Mouse (Mus musculus): Measurements from ENCODE around the gene Cfap57.

Gene Cfap57

DNA sequence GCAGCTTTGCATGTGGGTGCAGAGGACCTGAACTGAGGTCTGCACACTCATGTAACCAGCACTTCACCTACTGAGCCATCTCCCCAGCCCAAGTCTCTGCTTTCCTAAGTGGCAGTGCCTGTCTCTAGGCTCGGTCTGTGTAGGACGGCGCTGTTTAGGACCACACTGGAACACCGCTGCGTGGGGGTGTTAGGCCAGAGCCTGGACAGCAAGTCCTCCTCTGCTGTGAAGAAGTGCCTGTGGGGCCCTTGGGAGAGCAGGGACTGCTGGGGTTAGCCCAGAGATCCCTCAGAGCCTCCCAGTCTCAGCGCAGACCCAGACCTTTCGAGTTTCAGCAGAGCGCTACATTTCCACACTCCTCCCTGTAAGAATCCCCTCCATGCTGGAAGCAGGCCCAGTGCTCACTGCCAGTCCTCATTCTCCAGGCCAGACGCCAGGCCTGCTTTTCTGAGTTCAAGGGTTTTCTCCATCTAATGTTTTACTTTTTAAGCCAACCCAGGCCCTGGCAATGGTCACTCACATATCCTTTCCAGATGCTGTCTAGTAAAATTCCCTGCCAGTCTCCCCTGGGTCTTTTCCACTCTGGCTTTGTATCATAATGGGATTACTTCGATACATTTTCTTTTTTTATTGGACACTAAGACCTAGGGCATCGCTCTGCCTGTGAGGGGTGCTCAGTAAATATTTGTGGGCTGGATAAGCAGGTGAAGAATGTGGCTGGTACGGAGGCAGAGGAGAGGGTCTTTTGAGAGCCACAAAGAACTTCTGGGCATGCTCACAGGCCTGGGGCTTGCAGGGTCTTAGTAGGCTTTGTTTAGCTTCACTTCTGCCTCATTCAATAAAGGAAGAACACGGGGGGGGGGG lies 56.3 kb downstream of the Cfap57 start:
- DNase-seq (ENCODE audit: low spot score in 2 of 2), result no peak

DNA sequence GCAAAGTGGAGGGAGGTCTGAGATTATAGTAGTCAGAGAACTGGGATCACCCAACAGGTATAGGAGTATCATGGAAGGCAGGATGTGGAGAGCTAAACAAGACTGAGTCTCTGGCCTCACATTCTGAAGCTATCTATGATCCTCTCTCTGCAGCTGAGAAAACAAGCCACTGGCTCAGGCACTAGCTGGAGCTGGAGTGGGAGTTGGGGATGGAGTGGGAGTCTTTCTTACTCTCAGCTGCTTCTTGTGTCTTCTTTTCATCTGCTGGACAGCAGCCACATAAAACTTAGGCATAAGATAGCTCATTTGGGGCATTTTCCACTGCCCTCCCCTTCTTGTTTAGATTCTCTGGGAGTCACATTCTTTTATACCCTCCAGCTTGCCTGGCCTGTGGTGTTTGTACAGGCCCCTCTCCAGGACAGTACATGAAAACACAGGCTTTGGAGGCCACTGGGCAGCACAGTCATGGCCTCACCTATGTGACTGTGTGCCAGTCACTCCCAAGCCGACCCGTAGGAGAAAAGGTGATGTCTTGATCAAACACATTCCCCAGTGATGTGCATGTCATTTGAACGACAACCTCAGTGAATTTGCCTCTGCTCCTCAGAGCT lies 67.4 kb downstream of the Cfap57 start:
- no peak for DNase-seq (ENCODE audit: low spot score in 2 of 2)

DNA sequence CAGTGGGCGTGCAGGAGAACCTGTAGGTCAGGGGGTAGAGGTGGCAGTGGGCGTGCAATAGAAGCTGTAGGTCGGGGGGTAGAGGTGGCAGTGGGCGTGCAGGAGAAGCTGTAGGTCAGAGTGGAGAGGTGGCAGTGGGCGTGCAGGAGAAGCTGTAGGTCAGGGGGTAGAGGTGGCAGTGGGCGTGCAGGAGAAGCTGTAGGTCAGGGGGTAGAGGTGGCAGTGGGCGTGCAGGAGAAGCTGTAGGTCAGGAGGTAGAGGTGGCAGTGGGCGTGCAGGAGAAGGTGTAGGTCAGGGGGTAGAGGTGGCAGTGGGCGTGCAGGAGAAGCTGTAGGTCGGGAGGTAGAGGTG lies 72.5 kb downstream of the Cfap57 start:
- DNase-seq (ENCODE audit: low spot score in 2 of 2), result peak; percentile 60 to 90

DNA sequence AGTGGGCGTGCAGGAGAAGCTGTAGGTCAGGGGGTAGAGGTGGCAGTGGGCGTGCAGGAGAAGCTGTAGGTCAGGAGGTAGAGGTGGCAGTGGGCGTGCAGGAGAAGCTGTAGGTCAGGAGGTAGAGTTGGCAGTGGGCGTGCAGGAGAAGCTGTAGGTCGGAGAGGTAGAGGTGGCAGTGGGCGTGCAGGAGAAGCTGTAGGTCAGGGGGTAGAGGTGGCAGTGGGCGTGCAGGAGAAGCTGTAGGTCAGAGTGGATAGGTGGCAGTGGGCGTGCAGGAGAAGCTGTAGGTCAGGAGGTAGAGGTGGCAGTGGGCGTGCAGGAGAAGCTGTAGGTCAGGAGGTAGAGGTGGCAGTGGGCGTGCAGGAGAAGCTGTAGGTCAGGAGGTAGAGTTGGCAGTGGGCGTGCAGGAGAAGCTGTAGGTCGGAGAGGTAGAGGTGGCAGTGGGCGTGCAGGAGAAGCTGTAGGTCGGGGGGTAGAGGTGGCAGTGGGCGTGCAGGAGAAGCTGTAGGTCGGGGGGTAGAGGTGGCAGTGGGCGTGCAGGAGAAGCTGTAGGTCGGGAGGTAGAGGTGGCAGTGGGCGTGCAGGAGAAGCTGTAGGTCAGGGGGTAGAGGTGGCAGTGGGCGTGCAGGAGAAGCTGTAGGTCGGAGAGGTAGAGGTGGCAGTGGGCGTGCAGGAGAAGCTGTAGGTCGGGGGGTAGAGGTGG lies 73.0 kb downstream of the Cfap57 start:
- peak; percentile 81 to 96 for DNase-seq (ENCODE audit: low spot score in 2 of 2)

DNA sequence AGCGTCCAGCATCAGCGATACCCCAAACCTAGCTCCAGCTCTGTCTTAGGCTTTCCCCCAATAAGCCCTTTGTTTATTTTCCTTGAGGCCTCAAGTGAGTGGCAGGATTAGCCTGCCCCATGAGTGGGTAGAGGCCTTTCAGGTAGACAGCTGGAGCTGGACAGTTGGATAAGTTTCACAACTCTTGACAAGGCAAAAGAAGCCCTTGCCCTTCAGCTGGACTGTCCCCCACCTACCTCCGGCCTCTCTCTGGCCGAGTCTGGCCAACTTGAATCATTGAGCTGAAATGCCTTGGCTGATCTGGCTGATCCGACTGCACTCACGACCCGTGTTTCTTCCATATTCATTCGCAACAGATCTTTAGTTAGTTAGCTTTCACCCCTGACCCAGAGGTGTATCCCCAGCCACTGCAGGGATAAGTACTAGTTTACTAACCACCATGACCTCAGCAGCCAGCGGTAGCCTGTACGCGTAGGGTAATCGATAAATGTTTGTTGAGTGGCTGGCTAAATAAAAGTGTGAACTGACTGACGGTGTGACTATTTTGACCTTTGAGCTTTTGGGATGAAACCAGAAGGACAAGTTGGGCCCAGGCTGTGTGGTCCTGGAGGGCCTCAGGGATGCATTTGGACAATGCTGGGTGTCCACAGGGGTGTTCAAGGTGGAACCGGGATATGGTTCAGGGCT lies 76.0 kb downstream of the Cfap57 start:
- no peak for DNase-seq (ENCODE audit: low spot score in 2 of 2)

DNA sequence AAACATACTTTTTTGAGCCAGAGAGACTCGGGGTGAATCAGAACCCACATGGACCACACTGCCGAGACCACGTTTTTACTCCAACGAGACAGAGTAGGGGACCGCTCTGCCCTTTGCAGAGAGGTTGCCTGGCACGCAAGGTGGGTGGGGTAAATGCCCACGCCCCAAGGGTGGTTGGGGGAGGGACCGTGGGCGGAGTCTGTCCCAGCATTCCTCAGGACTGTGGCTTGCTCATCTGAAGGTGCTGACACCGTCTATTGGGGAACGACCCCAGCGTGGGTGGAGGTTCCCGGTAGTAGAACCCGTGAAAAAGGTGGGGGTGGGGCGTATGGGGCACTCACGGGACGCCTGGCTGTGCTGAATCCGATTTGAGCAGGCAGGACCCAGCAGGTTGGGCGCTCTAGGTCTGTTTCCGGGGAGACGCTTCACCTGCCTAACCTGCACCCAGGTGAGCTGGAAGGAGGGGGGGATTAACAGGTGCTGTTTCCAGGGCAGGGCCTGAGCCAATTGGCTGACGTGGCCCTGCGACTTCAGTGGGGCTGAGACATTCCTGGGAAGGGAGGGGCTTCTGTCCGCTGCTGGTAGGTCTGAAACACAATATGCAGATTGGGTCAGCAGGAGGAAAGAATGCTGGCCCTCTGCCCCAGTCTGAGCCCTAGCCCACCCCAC lies 76.9 kb downstream of the Cfap57 start, which contains the start of gene Tmem125:
Gene Tmem125, minus strand, starts transcription at position 453 of the 669 bp plus-strand sequence.
- peak in 1 of 2 experiments; percentile 39 for DNase-seq (ENCODE audit: low spot score in 2 of 2)

DNA sequence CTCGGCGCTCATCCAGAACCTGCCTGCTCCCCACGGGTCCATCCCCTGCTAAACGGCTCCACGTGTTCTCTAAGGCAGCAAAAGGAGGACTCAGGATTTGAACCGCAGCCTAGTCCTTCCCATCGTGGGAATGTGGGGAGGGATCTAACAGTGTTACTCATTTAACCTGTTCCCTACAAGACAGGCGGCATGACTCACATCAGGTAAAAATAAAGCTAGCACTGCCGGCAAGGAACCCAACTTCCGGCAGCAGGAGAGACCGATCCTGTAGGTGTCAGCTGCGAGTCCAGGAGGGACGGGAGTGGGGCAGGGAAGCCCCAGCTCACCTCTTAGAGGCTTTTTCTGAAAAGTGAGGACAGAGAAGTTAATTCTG lies 77.4 kb downstream of the Cfap57 start:
- DNase-seq (ENCODE audit: low spot score in 2 of 2), result no peak

DNA sequence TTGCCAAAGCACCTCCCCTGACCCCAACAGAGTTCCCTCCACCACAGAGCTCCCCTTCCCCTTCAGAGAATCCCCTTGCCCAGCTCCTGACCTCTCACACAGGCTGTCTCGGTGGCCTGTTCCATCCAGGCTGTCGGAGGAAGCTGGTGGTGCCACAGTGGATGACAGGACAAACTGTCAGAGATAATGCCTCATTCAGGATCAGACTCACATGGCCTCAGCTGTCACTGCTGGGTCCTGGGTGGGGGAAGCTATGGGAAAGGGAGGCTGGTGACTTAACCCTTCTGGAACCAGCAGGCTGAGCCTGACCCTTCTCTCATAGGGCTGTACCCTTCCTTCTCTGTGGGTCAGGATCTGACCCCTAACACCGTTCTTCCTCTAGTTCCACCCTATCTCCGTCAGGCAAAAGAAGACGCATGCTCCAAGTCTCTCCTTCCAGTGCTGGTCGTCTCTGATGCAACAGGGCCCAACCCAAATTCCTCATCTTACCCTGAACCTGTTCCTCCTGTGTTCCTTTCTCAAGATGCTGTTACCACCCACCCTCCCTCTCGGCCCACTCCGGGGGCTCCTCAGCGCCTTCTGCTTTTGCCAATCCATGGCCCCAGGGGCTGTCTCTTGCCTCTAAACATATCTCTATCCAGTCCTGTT lies 77.9 kb downstream of the Cfap57 start:
- no peak for DNase-seq (ENCODE audit: low spot score in 2 of 2)

DNA sequence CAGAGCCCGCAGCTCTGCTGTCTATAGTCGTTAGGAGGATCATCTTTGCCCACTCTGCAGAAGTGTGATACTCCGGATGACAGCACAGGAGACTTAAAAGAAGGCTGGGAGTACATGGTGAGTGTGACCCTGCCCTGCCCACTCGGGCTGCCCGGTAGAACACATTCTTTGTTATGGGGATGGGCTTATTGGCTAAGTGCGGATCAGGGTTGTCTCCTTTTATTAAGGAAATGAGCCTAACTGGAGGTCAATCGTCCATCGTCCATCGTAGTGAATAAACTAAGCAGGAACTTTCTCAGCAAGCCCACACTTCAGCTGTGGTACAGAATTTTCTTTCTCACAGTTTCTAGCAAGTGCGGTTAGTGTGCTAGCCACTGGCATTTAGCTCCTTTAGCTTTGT lies 80.7 kb downstream of the Cfap57 start:
- no peak for DNase-seq (ENCODE audit: low spot score in 2 of 2)

DNA sequence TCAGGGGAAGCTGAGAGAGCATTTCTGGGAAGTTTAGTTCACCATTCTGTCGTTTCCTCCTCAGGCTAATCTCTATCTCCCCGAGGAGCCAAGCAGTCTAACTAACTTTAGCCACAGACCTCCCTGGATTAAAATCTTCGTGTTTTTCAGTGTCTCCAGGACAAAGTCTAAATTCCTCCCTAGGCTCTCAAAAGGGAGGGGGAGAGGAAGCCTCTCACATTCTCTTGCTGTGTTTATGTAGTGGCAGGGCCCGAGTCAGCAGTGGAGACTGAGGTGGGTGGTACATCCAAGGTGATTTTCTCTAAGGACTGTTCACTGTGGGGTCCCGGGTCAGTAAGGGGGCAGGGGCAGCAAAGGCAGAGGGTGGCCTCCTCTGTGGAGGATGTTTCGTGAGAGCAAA lies 82.8 kb downstream of the Cfap57 start:
- DNase-seq (ENCODE audit: low spot score in 2 of 2), result no peak

DNA sequence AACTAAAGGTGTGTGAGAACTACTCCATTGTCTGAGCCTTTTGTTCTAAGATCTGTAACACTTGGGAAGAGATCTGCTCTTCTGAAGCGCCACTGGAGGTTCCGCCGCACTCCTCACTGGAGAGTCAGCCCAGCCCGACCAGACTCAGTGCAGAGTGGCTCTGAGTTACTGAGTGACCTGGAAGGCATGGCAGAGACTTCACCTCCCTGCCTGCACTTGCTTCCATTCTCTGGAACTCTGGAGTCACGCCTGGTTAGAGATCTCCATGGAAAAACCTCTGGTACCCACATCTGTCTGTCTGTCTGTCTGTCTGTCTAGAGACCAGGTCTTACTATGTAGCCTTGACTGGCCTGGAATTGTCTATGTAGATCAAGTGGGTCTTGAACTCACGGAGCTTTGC lies 85.0 kb downstream of the Cfap57 start:
- DNase-seq (ENCODE audit: low spot score in 2 of 2), result no peak

DNA sequence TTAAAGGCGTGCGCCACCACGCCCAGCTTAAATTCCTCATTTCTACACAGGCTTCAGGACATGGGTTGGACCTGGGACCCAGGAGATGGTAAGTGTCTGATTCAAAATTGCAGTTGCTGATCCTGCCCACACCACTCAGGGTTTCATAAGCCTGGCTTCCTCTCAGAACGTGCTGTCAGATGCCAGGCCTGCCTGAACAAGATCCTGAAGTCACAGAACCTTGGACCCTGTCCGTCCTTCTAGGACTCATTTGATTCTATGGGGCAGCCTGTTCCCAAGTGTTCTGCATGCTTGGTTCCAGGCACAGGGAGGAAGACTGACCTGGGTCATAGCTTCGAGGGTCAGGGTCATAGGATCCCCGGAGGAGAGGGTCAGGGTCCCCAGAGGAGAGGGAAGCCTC lies 87.0 kb downstream of the Cfap57 start:
- DNase-seq (ENCODE audit: low spot score in 2 of 2), result no peak

DNA sequence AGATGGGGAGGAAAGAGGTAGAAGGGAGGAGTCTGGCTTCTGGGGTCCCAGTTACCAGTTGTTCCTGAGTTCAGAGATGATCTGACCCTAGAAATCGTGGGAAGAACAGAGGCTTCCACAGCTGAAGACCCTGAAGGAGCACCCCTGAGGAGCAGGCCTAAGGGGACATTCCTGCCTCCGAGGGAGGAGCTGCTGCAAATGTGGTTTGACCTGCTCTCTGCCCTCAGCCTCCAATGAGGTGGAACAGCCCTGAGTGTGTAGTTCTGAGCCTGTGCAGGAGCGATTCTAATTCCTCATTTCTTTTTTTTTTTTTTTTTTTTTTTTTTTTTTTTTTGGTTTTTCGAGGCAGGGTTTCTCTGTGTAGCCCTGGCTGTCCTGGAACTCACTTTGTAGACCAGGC lies 87.4 kb downstream of the Cfap57 start:
- no peak for DNase-seq (ENCODE audit: low spot score in 2 of 2)

DNA sequence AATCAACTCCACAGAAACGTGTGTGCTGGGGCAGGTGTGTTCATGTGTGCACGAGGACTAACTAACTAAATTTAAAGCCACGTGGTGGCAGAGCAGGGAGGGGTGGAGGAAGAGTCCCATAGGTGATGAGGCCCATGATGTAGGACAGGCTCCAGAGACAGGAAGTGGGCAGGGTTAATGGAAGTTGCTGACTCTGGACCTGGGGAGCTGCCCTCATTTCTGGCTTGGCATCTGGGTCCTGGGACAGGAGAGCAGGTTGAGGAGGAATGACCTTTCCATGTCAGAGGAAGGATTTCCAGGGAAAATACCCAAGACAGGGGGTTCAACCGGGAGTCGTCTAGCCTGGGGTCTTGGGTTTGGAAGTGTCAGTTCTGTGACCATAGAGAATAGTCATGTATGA lies 87.9 kb downstream of the Cfap57 start:
- no peak for DNase-seq (ENCODE audit: low spot score in 2 of 2)

DNA sequence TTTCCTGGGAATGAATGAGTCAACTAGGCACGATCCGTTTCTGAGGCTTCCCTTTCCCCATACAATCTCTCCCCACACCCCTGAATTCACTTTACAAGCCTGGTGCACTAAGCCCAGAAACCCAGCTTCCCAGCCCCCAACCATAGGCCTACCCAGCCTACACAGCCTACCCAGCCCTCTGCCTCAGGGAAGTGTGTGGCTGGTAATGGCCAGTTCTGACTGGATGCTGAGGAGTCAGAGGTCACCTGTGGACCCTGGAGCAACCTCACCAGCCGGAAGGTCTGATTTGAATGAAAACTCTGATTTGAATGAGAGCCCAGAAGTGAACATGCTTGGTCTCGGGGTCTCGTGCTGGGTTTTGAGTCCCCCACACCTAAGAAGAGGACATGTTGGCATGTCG lies 92.9 kb downstream of the Cfap57 start:
- DNase-seq (ENCODE audit: low spot score in 2 of 2), result no peak

DNA sequence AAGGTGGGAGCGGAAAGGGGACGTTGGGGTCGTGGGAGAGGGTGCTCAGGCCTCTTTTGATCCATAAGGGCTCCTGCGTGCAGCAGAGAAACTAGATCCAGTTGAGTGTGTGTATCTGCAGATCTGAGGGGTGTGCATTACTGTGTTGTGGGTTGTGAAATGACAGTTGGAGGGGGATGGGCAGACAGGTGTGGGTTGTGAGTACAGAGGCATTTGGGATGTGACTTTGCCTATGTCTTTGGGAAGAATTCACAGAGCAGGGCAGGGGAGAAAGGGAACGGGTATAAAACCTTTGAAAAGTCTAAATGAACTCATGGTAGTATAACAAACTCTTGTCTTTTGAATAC lies 93.3 kb downstream of the Cfap57 start:
- no peak for DNase-seq (ENCODE audit: low spot score in 2 of 2)

DNA sequence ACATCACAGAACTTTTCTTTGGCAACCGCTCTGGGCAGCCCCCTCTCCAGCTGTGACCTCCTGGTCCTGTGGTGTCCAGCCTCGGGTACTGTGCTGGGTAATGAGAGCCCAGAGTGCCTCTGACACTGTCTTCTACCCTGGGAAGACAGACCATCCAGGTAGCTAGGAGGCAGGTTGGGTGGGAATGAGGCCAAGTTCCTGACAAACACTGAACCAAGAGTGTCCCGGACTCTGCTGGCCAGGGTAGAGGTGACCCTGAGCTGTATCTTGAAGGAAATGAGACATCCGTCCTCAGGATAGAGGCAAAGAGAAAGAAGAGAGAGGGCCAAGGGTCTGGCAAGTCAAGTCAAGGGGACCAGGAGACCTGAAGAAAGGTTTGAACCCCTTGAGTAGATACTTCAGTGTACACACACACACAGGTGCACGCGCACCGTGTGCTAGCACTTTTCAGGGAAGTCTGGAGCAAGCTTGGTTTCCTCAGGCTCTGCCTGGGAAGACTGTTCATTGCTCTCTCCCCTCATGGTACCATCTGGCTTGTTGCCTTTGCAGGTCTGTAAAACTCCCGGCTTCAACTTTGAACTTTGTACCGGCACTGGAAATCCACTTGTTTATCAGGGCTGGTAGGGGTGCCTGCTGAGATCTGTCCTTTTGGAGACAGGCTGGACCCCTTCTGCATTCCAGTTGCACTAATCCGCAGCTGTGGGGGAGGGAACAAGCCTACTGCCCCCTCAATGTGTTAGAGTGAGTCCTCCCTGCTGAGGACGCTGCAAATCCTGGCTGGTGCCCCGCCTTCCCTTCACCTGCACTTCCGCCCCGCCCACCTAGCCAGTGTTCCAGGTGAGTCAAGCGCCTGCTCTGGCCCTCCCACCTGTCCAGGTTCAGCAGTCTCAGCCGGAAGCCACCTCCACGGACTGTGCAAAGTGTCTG lies 93.9 kb downstream of the Cfap57 start, which contains the start of gene 2610528J11Rik:
Gene 2610528J11Rik, plus strand, starts transcription at position 592 of the 927 bp plus-strand sequence.
- no peak for DNase-seq (ENCODE audit: low spot score in 2 of 2)

DNA sequence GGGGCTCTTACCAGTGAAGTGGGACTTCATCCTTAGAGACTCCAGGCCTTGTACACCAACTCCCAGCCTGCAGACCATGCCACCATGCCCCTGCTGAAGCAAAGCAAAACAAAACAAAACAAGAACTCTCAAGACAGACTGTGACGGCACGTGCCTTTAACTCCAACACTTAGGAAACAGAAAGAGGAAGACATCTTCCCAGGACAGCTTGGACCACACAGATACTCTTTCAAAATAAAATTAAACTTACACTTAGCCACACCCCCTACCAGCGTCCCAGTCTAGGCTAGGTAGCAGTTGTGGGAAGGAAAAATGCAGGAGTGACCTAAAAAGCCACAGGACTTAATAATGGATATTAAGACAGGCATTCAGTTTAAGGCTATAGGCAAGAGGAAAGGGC lies 94.8 kb downstream of the Cfap57 start:
- no peak for DNase-seq (ENCODE audit: low spot score in 2 of 2)

DNA sequence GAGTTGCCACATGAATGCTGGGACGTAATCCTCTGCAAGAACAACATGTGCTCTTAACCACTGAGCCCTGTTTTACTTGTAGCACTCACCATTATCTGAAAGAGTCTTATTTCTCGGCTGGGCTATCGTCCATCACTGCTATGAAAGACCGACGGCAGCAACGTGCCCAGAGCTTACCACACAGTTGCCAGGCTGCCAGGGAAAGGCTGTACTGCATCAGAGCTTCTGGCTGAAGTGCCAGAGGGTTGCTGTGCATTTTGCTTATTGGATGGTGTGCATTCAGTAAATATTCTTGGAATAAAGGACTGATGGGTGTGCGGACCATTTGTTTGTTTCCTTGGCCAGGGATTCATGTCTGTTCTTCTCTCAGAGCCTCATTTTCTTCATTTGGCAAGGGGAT lies 96.6 kb downstream of the Cfap57 start:
- DNase-seq (ENCODE audit: low spot score in 2 of 2), result no peak

DNA sequence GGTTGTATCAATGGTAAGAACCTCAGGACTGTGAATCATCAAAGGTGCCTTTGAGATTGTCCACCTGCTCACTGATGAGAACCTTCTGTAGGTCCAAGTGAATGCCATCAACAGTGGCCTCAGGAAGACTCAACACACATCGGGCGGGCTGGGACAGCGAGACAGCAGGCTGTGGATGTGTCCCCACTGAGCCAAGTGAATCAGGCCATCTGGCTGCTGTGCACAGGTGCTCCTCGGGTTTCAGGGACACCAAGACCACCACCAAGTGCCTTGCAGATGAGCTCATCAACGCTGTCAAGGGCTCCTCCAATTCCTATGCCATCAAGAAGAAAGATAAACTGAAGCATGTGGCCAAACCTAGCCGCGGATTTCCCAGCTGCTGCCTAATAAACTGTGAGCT lies 98.3 kb downstream of the Cfap57 start:
- DNase-seq (ENCODE audit: low spot score in 2 of 2), result no peak
